ENCODE assay signal across 13 mouse cellular contexts in genomic region chr3:37919450-37920156, GRCm38 (mm10).
DNase-seq lines count a peak whose midpoint lies in the region; ATAC-seq and TF ChIP-seq lines count a peak whose summit lies in the region.
"Had no signal": no experiment of that assay in that cellular context is flagged by ENCODE, and none has a peak within 500 bp of the region (broad histone marks: within the 10 kb centered on the region; RNA-seq: fewer than 3 reads in every experiment).

No protein-coding gene starts in this region.

- WGBS in midbrain, embryonic 11.5 days: 39% methylated on average over 4 of the region's 4 CpGs
- 36% methylated on average over 4 of the region's 4 CpGs for WGBS in midbrain, embryonic 13.5 days

- H3K27ac ChIP-seq in gastrocnemius, adult 2 months: peak overlapping the region; percentile 9; the same call in 1 of the 2 replicates
- H3K27ac ChIP-seq in midbrain, embryonic 11.5 days (ENCODE audit: low read depth, low read length): no peak overlapping the region
- H3K27ac ChIP-seq in midbrain, embryonic 13.5 days: no peak overlapping the region
- H3K27ac ChIP-seq: forebrain, embryonic 10.5 days; intestine, embryonic 15.5 days; neural tube, embryonic 15.5 days had no signal

- H3K9ac ChIP-seq in midbrain, embryonic 11.5 days (ENCODE audit: low read length): no peak overlapping the region
- no peak overlapping the region for H3K9ac ChIP-seq in midbrain, embryonic 13.5 days (replicated peaks)
- H3K9ac ChIP-seq: intestine, embryonic 15.5 days; neural tube, embryonic 15.5 days had no signal

- H3K4me3 ChIP-seq in gastrocnemius, adult 2 months: no peak overlapping the region
- no peak overlapping the region for H3K4me3 ChIP-seq in midbrain, embryonic 11.5 days (ENCODE audit: low read depth, low read length)
- H3K4me3 ChIP-seq in midbrain, embryonic 13.5 days (replicated peaks): no peak overlapping the region
- H3K4me3 ChIP-seq: forebrain, embryonic 10.5 days; intestine, embryonic 15.5 days; megakaryocyte, embryonic 14.5 days; neural tube, embryonic 15.5 days had no signal

- intact Hi-C loops in gastrocnemius, adult 2 months (cut with DNase I): loop anchor here (10.0 kb wide), 1 partner anchor 75 kb away; no protein-coding TSS in a partner anchor

- DNase-seq in gastrocnemius, adult 2 months: no peak
- no peak for DNase-seq in gastrocnemius, postnatal 25 days
- DNase-seq in midbrain, embryonic 11.5 days (ENCODE audit: low spot score, missing footprints): peak; percentile 84
- peak; percentile 6 for DNase-seq in ZHBTc4 (ENCODE audit: low read depth, low spot score)
- DNase-seq in lung, postnatal 36 days: peak; percentile 56
- no peak for DNase-seq in testis, postnatal 14 days (ENCODE audit: low spot score)
- no peak for DNase-seq in right cerebral cortex, postnatal 10 days (ENCODE audit: low spot score in 2 of 2)
- DNase-seq: adrenal gland, postnatal 25 days had no signal

- H3K9me3 ChIP-seq in midbrain, embryonic 11.5 days (ENCODE audit: control insufficient read depth, low read length): no peaks in the 10 kb centered on the region
- no peaks in the 10 kb centered on the region for H3K9me3 ChIP-seq in midbrain, embryonic 13.5 days
- H3K9me3 ChIP-seq: forebrain, embryonic 10.5 days; intestine, embryonic 15.5 days; megakaryocyte, embryonic 14.5 days; neural tube, embryonic 15.5 days had no signal

- peak; percentile 47 for TF ChIP-seq CTCF in gastrocnemius, adult 2 months (IDR thresholded peaks at IDR 0.05)

- H3K4me2 ChIP-seq in midbrain, embryonic 11.5 days: no peak overlapping the region
- H3K4me2 ChIP-seq in midbrain, embryonic 13.5 days (replicated peaks): no peak overlapping the region
- H3K4me2 ChIP-seq: intestine, embryonic 15.5 days; neural tube, embryonic 15.5 days had no signal

- H3K36me3 ChIP-seq in midbrain, embryonic 11.5 days (ENCODE audit: control insufficient read depth, insufficient read depth, low read length): no peaks in the 10 kb centered on the region
- H3K36me3 ChIP-seq in midbrain, embryonic 13.5 days: no peaks in the 10 kb centered on the region
- H3K36me3 ChIP-seq: forebrain, embryonic 10.5 days; intestine, embryonic 15.5 days; neural tube, embryonic 15.5 days had no signal

- no peak for ATAC-seq in midbrain, embryonic 11.5 days (ENCODE audit: low FRiP score)
- ATAC-seq in midbrain, embryonic 13.5 days: no peak
- ATAC-seq: intestine, embryonic 15.5 days had no signal

- no peaks in the 10 kb centered on the region; the same call in 1 of the 2 replicates for H3K4me1 ChIP-seq in midbrain, embryonic 11.5 days (ENCODE audit: control insufficient read depth, insufficient read depth, low read length)
- peaks cover 5% of the 10 kb centered on the region for H3K4me1 ChIP-seq in midbrain, embryonic 13.5 days (replicated peaks)

- H3K27me3 ChIP-seq in midbrain, embryonic 11.5 days (ENCODE audit: control insufficient read depth, insufficient read depth, low read length): no peaks in the 10 kb centered on the region
- H3K27me3 ChIP-seq in midbrain, embryonic 13.5 days: peaks cover 13% of the 10 kb centered on the region
- H3K27me3 ChIP-seq: intestine, embryonic 15.5 days; megakaryocyte, embryonic 14.5 days had no signal

Comparison
In these comparisons a context has a peak if more than half of its experiments do, and no peak if none do; other contexts are left out.
1. DNase-seq: peak in midbrain, embryonic 11.5 days (single experiment), ZHBTc4 (single experiment) and lung, postnatal 36 days (single experiment); none in gastrocnemius, adult 2 months (single experiment), gastrocnemius, postnatal 25 days (single experiment), testis, postnatal 14 days (single experiment) and right cerebral cortex, postnatal 10 days (0 of 2).